Mouse (Mus musculus): ENCODE measurements around the gene Igsf23. TPM values are rescaled to one million over a fixed set of nuclear protein-coding genes. Genes with fewer than 3 reads are reported as not detected.

The Igsf23 gene
- total RNA-seq (2023) = under 1 TPM in 1 of 2 experiments, not detected in 1; 0.31 TPM

GRCm38 (mm10) chr7:19950589-19950988 is at the start of gene Igsf23:
Gene Igsf23 (minus strand): TSS chr7:19950756.

GRCm38 (mm10) chr7:19991165-19991564 is 40.6 kb upstream of the Igsf23 start, which contains the start of gene Nlrp9b:
Gene Nlrp9b (plus strand): TSS chr7:19991465.

GRCm38 (mm10) chr7:19964985-19965579 is 14.5 kb upstream of the Igsf23 start, which contains the start of gene Ceacam20:
Gene Ceacam20 (plus strand): TSS chr7:19965412.

GRCm38 (mm10) chr7:19920506-19921261 is 29.9 kb downstream of the Igsf23 start, which contains the start of gene Pvr:
Gene Pvr (minus strand): TSS chr7:19921160.

GRCm38 (mm10) chr7:19887849-19888248 is 62.7 kb downstream of the Igsf23 start, which contains the start of gene Ceacam19:
Gene Ceacam19 (minus strand): TSS chr7:19887965.

Other genes starting within 250 kb of the Igsf23 start
- 10 to 100 TPM; 28.3 to 28.6 TPM for gene Tomm40, start 235.3 kb downstream of the Igsf23 start, total RNA-seq (2023)
- under 1 TPM; 0.53 to 0.82 TPM for gene Nectin2, start 200.3 kb downstream of the Igsf23 start, total RNA-seq (2023)
- not detected for gene Bcam, start 179.7 kb downstream of the Igsf23 start, total RNA-seq (2023)
- gene Cblc, start 153.9 kb downstream of the Igsf23 start, total RNA-seq (2023) = not detected
- gene Bcl3, start 128.0 kb downstream of the Igsf23 start, total RNA-seq (2023) = 10 to 100 TPM; 27.6 to 32.1 TPM
- not detected for gene Gm19345, start 98.8 kb downstream of the Igsf23 start, total RNA-seq (2023)
- 1 to 10 TPM; 1.4 to 2.3 TPM for gene Ceacam16, start 89.5 kb downstream of the Igsf23 start, total RNA-seq (2023)
- under 1 TPM; 0.40 to 0.75 TPM for gene Ceacam19, start 62.8 kb downstream of the Igsf23 start, total RNA-seq (2023)
- 1 to 10 TPM; 4.0 to 5.9 TPM for gene Pvr, start 29.6 kb downstream of the Igsf23 start, total RNA-seq (2023)
- gene Ceacam20, start 14.7 kb upstream of the Igsf23 start, total RNA-seq (2023) = not detected
- not detected for gene Nlrp9b, start 40.7 kb upstream of the Igsf23 start, total RNA-seq (2023)
- not detected for gene Vmn1r91, start 148.9 kb upstream of the Igsf23 start, total RNA-seq (2023)
- gene Gm16442, start 171.8 kb upstream of the Igsf23 start, total RNA-seq (2023) = not detected
- gene Vmn1r93, start 188.3 kb upstream of the Igsf23 start, total RNA-seq (2023) = not detected
- gene Vmn1r94, start 217.6 kb upstream of the Igsf23 start, total RNA-seq (2023) = not detected
- not detected for gene Vmn1r95, start 243.0 kb upstream of the Igsf23 start, total RNA-seq (2023)

All from neutrophil, adult 59 days (primary cell).